12 mouse cellular contexts compared by ENCODE assay signal in the genomic region with DNA sequence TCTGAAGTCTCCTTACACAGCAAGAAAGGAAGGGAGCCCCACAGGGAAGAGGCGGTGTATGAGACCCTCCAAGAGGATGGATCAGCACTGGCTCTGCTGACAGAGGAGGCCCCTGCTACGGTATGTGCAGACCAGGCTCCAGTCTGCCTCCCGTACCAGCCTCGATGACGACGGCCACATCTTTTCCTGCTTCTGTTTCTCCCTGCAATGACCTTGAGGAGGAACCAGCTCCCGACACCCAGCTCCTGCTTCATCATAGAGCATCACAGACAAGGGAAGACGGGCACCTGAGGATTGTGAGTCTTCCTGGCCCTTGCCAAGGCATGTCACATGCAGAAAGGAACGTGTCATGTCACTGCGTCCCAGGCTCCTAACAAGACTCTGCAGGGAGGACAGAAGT.
"Had no signal": no experiment of that assay in that cellular context is flagged by ENCODE, and none has a peak within 500 bp of the region (broad histone marks: within the 10 kb centered on the region; RNA-seq: fewer than 3 reads in every experiment).

No protein-coding gene starts in this region.

- H3K27ac ChIP-seq: left cerebral cortex, adult 2 months; liver, embryonic 13.5 days; midbrain, embryonic 10.5 days; neural tube, embryonic 12.5 days had no signal

- DNase-seq: kidney, adult 11 months; kidney, adult 9 months; liver, embryonic 13.5 days; lung, adult 18-20 months; lung, postnatal 4 days; midbrain, embryonic 14.5 days; right cerebral cortex, postnatal 4 days; spleen, adult 18-20 months; thymus, postnatal 36 days had no signal

- H3K36me3 ChIP-seq: liver, embryonic 13.5 days; midbrain, embryonic 10.5 days; neural tube, embryonic 12.5 days had no signal

- H3K4me2 ChIP-seq: liver, embryonic 13.5 days; neural tube, embryonic 12.5 days had no signal

- H3K9me3 ChIP-seq: liver, embryonic 13.5 days; midbrain, embryonic 10.5 days; neural tube, embryonic 12.5 days had no signal

- H3K9ac ChIP-seq: liver, embryonic 13.5 days; neural tube, embryonic 12.5 days had no signal

- H3K4me3 ChIP-seq: left cerebral cortex, adult 2 months; liver, embryonic 13.5 days; midbrain, embryonic 10.5 days; neural tube, embryonic 12.5 days had no signal

- H3K27me3 ChIP-seq: neural tube, embryonic 12.5 days had no signal
